Mouse (Mus musculus) heart, adult 9 months (tissue): ENCODE measurements around the gene Rspo4.

ENCODE experiments used
- DNase-seq, 2 experiments: peaks; one replicate each; pipeline ENCODE4 v3.0.0; 2022; ENCODE audit warnings: low spot score in 2 of 2

The Rspo4 gene

DNA sequence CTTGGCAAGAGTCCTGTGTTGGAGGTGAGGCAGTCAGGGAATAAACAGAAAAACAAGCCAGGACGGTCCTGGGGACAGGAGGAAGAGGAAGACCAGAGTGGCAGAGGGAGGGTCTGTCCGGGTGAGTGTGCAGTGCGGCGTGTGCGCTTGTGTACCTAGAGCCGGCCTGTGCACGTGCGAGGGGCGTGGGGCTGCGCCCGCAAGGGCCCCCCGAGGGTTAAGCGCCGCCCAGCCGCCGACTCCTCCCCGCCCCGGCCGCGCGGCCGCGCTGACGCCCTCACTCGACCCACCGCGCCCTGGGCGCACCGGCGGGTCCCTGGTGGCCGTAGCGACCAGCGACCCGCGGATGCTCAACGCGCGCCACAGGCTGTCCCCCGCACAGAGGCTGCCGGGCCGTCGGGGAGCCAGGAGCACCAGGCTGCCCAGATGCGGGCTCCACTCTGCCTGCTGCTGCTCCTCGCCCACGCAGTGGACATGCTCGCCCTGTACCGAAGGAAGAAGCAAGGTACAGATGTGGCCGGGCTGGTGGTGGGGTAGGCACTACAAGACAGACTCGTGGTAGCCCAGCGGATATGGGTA, at the start of gene Rspo4:
Gene Rspo4, plus strand, starts transcription at position 280 of the 579 bp plus-strand sequence.
- no peak for DNase-seq

DNA sequence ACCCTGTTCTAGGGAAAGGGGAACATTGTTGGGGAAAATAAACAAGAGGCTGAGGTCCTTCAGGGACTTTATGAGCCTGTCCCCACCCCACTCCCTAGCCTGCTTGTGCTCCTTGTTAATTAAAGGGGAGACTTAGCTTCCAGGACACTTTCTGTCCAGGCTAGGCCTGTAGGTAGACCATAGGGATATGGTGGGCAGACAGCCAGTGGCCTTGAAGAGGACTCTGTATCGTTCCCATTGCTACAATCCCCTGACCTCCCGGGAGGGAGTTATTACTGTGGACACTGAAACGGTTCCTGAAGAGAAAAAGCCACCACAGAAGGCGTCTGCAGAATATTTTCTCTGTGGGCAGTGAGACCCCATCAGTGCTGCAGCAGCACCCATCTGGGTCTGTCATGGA, 27.1 kb upstream of the Rspo4 start:
- DNase-seq, result no peak

DNA sequence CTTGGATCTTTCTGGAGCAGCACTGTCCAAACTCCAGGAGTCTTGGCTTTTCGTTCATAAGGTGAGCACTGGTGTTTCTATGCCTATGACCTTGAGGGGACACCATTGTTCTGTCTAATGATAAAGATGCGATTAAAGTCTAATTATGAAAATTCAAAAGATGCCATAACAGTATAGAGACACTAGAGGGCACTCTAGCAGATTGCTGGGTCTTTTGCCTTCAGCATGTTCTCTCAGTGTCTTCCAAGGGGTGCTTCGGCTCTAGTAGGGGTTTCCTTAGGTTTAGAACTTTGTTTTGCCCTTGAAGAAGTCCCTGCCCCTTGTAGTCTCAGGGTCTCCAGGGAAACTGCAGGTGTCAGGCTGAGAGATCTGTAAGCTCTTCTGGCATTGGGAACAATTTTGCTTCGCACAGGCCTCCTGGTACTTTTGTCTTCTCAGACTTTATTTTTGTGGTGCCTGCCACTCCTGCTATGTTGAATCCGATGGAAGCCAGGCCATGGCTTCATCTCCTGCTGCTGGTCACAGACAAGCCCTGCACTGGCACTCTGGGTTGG, 19.6 kb downstream of the Rspo4 start:
- DNase-seq, result no peak

DNA sequence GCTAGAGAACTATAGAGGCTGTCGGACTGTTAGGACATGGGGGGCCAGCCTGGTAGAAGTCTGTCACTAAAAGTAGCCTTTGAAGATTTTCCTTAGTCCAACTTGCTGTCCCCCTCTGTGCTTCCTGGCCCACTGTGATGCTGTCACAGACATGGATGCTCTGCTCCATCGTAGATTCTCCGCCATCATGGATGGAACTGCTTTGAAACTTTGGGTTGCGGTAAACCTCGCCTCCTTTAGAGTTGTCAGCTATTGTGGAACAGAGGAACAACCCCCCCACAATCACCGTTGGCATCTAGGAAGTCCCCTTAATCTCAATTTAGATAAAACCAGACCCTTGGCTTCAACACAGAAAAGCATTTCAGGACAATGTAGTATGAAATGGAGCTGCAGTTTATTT, 22.2 kb downstream of the Rspo4 start:
- DNase-seq, result no peak

DNA sequence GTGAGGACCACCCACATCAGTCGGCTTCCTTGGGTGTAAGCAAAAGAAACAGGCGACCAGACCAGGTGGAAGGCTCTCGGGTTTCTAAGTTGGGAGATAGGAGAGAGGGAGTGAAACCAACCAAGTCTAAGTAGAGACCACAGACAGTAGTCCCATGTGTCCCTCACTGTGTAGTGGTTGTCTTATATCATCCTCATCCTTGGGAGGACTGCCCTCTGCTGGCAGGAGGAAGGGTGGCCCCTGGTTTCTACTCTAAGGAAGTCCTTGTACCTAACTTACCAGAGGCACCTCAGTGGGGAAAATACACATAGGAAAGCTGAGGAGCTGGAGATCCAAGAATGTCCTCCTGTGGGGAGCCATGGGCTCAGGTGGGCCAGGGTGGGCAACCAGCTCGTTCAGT, 23.8 kb downstream of the Rspo4 start:
- no peak for DNase-seq

DNA sequence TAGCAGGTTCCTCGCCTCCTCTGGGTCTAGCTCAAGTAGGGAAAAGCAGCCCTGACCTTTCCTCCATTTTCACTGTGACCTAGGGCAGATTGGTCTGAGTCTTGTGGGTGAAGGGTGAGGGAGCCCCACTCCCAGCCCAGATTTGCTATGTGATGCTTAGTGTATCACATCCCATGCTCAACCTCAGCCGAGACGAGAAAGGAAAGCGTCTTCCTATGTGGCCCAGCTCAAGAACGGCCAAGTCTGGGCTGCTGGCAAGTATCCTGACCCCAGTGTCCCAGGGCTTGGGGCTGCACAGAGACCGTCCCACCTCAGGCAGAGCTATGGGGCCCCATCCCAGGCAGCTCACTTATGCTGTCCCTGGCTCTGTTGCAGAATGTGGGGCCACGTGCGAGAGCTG, 25.5 kb downstream of the Rspo4 start:
- no peak for DNase-seq

DNA sequence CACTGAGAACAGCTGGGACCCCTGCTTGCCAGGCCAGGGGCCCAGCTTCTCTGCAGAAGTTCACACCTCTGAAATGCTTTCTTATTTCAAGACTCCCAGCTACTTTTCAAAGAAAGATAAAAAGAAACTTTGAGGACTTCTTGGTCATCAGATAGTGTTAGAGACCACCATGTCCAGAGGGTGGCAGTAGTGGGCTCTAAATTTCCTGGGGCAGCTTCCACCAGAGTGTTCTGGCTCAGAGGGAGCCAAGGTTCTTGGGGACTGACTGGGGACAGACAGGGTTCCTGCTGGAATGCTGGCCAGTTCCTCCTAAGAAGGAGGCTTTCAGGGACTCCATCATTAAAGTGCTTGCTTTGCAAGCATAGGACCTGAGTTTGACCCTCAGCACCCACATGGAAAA, 31.8 kb downstream of the Rspo4 start:
- no peak for DNase-seq

DNA sequence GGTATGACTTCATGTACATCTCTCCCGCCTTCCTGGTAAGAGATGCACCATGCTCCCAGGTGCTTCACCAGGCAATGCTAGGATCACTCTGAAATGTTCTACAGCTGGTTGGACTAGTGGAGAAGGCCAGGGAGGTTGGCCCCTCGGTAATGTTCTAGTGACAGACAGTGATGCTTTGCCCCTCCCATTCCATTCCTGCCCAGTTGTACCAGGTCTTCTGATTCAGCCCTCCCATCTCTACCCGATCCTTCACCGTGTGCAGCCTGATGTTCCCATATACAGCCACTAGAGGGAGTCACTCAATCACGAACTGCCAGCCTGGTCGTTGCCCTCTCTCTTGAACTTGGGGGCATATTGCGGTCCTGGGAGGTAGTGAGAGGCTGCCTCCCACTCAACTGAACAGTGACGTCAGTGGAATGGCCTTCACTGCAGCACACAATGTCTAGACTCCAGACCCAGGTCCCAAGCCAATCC, 33.3 kb downstream of the Rspo4 start:
- DNase-seq, result peak; percentile 27 to 47

DNA sequence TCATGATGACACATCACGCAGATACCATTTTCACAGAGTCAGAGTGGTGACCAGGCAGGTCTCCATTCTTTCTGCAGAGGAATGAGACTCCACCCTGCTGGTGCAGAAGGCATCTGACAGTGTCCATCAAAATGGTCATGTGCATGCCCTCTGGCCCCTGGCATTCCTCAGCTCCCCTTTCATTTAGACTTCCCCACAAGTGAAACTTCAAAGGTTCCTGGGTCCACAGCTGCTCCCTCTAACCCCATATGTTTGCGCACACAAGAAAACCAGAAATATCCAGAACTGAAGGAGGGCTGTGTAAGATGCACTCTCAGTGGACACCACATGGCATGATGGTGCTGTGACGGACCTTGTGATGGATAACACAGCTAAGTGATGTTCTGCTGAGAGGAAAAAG, 35.9 kb downstream of the Rspo4 start:
- no peak for DNase-seq

DNA sequence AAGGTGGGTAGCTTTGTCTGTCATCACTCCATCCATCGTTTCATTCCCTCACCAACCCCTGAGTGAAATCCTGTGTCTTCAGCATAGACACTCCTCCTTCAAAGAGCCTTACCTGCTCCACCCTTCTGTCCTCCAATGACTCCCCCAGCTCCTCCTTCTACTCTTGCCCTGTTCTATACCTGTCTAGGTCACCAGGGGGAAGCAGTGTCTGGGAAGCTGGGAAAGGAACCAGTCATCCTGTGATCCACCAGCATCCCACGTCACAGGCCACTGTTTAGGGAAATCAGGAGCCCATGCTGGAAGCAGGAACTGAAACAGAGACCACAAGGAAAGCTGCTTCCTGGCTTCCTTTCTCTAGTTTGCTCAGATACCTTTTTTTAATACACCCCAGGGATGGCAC, 37.0 kb downstream of the Rspo4 start:
- DNase-seq, result no peak

DNA sequence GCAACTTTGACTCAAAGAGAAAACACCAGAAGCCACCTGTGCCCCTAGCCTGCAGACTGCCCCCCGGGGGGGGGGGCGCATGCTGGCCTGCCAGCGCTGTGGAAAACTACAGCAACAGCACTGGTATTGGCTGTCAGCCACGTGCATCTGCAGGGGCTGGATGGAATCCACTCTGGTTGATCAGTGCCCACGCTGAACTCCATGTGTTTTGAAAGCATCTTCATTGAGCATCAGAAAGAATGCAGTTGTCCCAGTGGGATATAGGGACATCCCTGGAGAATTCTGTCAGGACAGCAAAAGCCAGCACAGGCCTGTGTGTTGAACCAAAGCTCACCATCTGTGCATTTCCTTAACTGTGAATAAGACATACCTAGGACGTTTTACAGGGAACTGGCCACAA, 48.3 kb downstream of the Rspo4 start:
- no peak for DNase-seq

DNA sequence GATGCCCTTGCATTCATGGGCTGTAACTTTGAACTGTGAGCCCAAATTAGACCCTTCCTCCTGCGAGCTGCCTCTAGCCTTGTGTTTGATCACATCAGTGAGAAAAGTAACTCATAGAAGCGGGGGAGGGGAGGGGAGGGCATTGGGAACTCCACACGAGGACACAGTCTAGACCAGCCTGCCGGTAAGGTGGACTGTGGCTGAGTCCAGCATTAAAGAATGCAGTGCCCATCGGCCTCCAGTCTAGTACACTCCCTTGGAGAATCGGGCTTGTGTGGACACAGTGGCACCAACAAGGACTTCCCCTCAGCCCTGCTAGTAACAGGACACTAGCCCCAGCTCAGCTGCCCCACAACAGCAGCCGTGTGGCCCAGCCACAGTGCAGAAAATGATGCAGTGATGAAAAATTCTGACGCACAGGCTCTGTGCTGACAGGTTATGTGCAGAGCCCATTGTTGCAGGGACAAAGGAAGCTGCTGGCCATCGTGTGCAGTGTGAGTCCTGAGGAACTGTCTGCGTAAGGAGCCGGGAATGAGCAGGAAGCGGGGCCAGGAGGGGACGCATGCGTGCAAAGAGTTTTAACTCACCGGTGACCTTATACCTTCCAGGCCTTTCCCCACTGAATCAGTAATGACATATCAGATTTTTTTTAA, 50.5 kb downstream of the Rspo4 start:
- no peak for DNase-seq

DNA sequence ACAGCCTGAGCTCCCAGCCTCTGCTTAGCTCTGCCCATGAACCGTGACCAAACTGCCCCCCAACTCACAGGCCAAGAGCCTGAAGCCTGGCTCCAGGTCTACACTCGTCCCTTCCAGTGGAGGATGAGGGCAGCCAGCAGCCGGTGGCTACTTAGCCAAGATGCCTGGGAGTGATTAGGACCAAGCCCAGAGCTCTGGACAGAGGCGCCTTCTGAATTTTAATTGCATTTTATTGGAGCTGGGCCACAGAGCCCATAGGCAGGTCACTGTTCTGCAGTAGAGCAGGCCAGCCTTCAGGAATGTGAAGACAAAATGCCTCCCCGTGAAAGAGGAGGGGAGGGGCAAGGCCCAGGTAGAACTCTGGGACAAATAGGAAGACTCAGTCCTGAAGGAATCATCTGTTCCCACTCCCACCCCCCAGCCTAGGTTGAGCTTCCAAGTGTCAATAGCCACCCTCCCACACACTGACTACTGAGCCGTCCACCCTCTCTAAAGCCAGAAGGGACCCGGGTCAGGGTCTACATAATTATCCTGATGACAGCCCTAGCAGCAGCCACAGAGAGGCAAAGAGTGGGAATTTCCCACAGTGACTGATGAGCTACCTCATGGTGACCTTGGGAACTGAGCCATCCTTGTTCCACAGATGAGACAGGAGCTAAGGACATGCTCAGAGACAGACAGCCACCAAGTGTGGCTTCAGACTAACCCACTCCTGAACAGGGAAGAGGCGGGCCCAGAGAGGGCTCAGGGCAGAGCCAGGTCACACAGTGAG, 51.7 kb downstream of the Rspo4 start:
- DNase-seq, result no peak

DNA sequence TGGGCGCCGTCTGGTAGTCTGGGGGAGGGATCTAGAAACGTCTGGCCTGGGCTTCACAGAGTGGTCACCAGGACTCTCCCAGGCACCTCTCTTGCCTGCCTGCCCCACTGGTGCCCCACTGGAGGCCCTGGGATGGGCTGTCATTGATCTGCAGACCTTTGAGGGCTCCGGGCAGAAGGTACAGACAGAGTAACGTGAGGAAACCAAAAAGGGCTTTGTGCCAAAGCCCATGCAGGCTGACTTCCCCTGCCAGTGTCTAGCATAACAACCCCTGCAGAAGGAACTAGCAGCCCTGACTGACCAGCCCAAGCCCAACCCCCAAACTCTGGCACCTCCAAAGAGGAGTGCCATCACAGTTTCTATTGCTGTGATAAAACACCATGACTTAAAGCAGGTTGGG, 53.2 kb downstream of the Rspo4 start:
- no peak for DNase-seq

DNA sequence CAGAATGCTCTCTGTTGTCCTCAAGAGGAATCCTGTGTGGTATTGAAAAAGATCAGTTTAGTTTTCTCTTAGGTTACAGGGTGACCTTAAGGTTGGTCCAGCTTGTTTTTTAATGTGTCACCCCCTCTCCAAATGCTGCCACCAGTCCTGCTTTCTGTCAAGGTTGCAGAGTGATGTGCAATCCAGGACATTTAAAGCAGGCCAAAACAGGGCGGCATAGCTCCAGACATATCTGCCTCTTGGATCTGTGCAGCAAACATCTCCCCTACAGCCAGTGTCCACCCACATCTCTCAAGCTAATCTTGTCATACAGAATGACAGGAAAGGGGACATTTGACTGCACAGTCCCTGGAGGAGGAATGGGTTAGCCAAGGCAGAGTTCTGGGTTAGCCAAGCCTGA, 55.4 kb downstream of the Rspo4 start:
- no peak for DNase-seq

DNA sequence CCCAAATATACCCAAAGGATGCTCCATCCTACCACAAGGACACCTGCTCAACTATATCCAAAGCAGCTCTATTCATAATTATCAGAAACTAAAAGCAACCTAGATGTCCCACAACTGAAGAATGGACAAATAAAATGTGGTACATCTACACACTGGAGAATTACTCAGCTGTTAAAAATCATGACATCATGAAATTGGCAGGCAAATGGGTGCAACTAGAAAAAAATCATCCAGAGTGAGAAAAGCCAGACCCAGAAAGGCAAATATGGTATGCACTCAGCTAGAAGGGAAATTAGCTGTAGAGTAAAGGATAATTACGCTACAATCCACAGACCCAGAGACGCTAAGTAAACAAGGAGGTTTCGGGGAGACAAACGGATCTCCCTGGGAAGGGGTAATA, 58.1 kb downstream of the Rspo4 start:
- DNase-seq, result no peak

DNA sequence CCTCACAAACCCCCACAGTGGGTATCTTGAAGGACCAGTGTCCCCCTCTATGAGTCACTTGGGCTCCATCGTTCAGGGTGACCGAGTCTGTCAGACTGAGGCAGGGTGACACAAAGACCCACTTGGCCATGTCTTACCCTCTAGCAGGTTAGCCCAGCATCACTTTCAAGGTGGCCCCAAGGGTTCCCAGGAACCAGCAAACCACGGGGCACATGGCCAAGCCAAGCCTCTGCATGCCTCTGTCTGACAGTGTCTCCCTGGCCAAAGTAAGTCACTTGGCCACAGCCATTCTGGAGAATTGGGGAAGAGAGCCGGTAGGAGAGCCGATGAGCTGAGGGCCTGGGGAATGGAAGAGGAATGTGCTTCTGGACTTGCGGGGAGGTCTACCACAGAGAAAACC, 60.5 kb downstream of the Rspo4 start:
- DNase-seq, result no peak

DNA sequence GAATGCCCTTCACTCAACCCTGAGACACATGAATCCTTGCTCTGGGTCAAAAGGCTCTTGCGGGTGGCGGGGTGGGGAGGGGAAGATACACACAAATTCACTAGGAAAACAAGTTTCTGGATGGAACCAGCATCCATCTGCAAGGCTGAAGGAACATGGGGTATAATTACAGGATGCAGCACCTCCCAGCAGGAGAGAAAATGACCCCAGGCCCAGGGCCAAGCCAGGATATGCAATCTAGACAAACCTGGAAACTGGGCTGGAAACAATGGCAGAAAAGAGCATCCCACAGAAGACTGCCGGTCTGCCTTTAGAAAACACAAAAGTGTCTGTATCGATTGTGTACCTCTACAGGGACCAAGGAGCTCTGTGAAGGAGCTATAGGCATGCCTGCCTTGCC, 61.2 kb downstream of the Rspo4 start:
- no peak for DNase-seq

DNA sequence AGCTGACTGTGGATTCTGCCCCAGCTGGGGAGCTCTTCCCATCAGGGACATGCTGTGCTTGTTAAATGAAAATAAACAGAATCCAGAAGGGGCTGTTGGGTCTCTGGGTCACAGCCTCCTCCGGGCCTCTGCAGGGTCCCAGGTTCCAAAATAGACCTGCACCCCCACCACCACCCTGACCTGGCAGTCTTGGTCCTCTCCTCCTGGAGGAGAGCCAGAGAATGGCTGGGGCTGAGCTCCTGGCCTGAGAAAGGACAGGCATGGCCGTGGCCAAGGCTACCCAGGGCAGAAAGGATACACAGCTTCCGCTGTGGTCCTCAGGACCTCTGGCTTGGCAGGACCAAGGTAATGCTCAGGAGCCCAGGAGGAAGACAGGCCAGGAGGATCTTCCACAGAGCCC, 61.9 kb downstream of the Rspo4 start:
- no peak for DNase-seq

DNA sequence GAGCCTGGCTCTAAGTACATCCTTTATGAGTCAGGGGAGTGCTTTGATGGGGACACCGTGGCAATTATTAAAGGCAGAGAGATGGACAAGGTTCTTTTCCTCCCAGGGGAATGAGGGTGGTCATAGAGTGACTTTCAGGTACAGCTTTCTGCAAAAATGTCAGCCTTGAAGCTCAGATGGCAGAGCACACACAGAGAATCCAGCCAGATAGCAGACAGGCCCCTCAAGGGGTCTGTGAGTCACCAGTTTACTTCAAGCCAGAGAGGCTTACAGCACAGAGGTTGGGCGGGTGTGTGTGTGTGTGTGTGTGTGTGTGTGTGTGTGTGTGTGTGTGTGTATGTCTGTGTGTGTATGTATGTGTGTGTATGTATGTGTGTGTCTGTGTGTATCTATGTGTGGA, 64.3 kb downstream of the Rspo4 start:
- DNase-seq, result no peak

DNA sequence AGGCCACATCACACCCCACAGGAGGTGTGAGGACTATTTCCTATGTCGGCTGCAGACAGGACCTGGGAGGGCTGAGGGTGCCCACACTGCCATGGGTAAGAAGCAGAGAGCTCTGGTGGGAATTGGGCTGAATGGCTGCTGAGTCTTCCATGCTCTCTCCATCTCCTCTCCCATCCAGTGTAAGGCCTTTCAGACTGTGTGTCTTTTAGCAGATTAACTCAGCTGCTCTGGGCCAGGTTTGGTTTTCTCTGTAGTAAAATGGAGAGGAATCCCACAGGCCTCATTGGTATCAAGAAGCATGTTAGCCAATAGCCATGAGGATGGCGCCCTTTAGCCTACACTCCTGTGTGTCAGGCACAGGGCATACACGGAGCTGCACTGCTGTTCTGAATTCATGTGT, 66.7 kb downstream of the Rspo4 start:
- no peak for DNase-seq

DNA sequence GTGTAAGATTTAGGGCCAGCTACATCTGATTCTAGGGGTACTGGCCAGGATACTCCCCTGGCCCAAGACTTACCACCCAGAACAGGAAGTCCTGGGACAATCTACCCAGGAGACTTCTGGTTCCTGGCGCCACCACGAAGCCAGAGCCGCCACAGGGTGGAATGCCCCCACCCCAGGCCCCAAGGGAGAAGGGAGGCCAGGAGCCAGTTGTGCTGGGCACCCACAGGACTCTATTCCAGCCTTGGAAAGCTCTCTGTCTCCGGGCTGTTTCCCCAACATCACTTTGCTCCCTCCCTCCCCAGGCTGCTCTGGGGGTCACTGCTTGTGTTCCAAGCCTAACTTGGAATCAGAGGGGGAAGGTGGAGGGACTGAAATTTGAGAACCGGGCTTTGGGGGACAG, 67.8 kb downstream of the Rspo4 start:
- DNase-seq, result no peak
